Mouse (Mus musculus) liver, postnatal 0 days (tissue): Measurements from ENCODE around the gene Inhbe. TPM values are rescaled to one million over a fixed set of nuclear protein-coding genes. Genes with fewer than 3 reads are reported as not detected.

ENCODE experiments used
- ATAC-seq: fragments of 200-750 bp; cut with Nextera tagmentation; 2 replicates; pipeline ENCODE4 v1.8.0; 2017; ENCODE audit warnings: mild to moderate bottlenecking, moderate library complexity
- DNase-seq: peaks from one replicate; pipeline ENCODE4 v3.0.0-alpha.2; 2016
- H3K27ac ChIP-seq: fragments of 300-500 bp; sonication (generic); 2 replicates; pipeline ENCODE4 v1.5.1; 2014; ENCODE audit warnings: antibody characterized with exemption, moderate library complexity, mild to moderate bottlenecking, low read depth
- H3K27me3 ChIP-seq: fragments of 300-500 bp; sonication (generic); 2 replicates; pipeline ENCODE4 v1.6.1; 2014; ENCODE audit warnings: low read length, control low read depth, mixed read lengths; ENCODE audit not compliant: insufficient read depth
- H3K36me3 ChIP-seq: fragments of 300-500 bp; sonication (generic); replicated peaks from 2 replicates; pipeline ENCODE4 v1.6.1; 2014; ENCODE audit warnings: mild to moderate bottlenecking, control low read depth, low read length, moderate library complexity, mixed read lengths; ENCODE audit not compliant: insufficient read depth
- H3K4me1 ChIP-seq: fragments of 300-500 bp; sonication (generic); 2 replicates; pipeline ENCODE4 v1.6.1; 2014; ENCODE audit warnings: antibody characterized with exemption, mild to moderate bottlenecking, control low read depth; ENCODE audit not compliant: insufficient read depth
- H3K4me2 ChIP-seq: fragments of 300-500 bp; sonication (generic); 2 replicates; pipeline ENCODE4 v1.6.1; 2014; ENCODE audit warnings: low read depth, mild to moderate bottlenecking, low read length, moderate library complexity, mixed read lengths
- H3K4me3 ChIP-seq: fragments of 300-500 bp; sonication (generic); 2 replicates; pipeline ENCODE4 v1.5.1; 2014; ENCODE audit warnings: low read depth, low read length
- H3K9ac ChIP-seq: fragments of 300-500 bp; sonication (generic); replicated peaks from 2 replicates; pipeline ENCODE4 v1.6.1; 2014; ENCODE audit warnings: mild to moderate bottlenecking, moderate library complexity
- H3K9me3 ChIP-seq: fragments of 300-500 bp; sonication (generic); 2 replicates; pipeline ENCODE4 v1.6.1; 2016; ENCODE audit warnings: mild to moderate bottlenecking, control low read depth, low read length, mixed read lengths
- CTCF ChIP-seq: sonication (generic); IDR thresholded peaks from 2 replicates; pipeline ENCODE4 v1.5.1; 2016; ENCODE audit warnings: antibody characterized with exemption, low read depth
- EP300 ChIP-seq: IDR thresholded peaks from 2 replicates; pipeline ENCODE4 v1.6.1; 2016; ENCODE audit warnings: antibody characterized with exemption, low read depth, mild to moderate bottlenecking
- WGBS: fragments of 180-500 bp; shearing (Covaris S2); extraction: QIAGEN DNeasy Blood & Tissue Kit; methylation state at CpG from one replicate; pipeline ENCODE4 v1.1.7; 2014; ENCODE audit not compliant: insufficient replicate concordance; 5-methylcytosine and 5-hydroxymethylcytosine counted together
- polyA plus RNA-seq: library from polyadenylated mRNA; unstranded; fragments of >200 nt; fragmentation: Nextera tagmentation; extraction: Ambion mirVana; gene quantifications from 2 replicates; pipeline ENCODE4 v1.2.1, GENCODE M21; 2015

The Inhbe gene
- polyA plus RNA-seq, 1 experiment from 2014 or later: 18.4 TPM

DNA sequence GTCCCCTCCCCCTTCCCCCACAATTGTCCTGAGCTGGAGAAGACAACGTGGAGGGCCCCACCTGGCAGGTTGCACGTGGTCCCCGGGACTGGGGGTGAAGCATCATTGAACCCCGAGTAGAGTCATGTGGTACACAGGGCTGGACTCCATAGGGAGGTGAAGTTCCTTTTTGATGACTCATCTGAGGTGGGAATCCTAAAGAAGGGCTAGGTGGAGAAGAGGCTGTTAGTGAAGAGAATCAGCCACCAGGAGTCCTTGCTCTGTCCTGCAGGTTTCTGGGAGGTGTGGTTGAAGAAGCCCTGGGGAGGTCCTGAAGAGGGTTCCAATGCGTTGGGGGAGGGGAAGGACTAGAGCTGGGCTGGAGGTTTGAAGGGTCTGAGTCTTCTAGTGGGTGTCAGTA lies 17.3 kb downstream of the Inhbe start:
- peaks cover 40% of the 10 kb centered on the region for H3K27me3 ChIP-seq
- no peaks in the 10 kb centered on the region for H3K36me3 ChIP-seq
- TF ChIP-seq CTCF: no peak
- TF ChIP-seq EP300: no peak
- DNase-seq: no peak
- no peak overlapping the region for H3K27ac ChIP-seq
- no peaks in the 10 kb centered on the region for H3K9me3 ChIP-seq
- H3K4me2 ChIP-seq: no peak overlapping the region
- 63% methylated on average over 5 of the region's 5 CpGs for WGBS
- H3K4me1 ChIP-seq: peaks cover 18% of the 10 kb centered on the region
- no peak overlapping the region for H3K4me3 ChIP-seq
- no peak for ATAC-seq
- H3K9ac ChIP-seq: no peak overlapping the region

DNA sequence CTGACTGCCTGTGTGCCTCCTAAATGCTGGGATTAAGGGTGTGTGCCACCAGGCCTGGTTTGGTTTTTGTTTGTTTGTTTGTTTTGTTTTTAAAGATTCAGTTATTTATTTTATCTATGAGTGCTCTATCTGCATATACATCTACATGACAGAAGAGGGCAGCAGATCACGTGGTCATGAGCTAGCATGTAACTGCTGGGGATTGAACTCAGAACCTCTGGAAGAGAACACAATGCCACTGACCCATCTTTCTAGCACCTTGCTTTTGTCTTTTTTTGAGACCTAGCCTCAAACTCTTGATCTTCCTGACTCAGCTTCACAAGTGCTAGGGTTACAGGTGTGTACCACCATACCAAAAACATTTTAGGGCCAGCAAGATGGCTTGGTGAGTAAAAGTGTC lies 18.9 kb downstream of the Inhbe start:
- Histone ChIP-seq H3K4me3 (no peak overlapping the region), H3K36me3 (no peaks in the 10 kb centered on the region), H3K4me1 (peaks cover 6% of the 10 kb centered on the region), H3K9me3 (no peaks in the 10 kb centered on the region), H3K27me3 (peaks cover 24% of the 10 kb centered on the region), H3K4me2 (no peak overlapping the region), H3K27ac (no peak overlapping the region), H3K9ac (no peak overlapping the region)
- ATAC-seq (no peak), DNase-seq (no peak)
- no peak for TF ChIP-seq EP300
- no peak for TF ChIP-seq CTCF
- WGBS: 45% methylated on average over 1 of the region's 1 CpGs

DNA sequence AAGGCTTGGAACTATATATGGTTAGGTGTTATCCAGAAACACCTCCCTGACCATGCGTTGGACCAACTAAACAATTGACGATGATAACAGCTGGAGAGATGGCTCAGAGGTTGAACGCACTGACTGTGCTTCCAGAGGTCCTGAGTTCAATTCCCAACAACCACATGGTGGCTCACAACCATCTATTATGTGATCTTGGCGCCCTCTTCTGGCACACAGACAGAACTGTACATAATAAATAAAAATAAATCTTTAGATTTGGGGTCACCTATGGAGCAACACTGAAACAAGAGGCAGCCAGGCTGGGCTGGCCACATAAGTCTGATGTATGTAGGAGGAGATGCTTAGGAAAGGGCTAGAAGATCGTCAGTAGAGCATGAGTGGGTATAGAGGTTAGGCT lies 21.1 kb downstream of the Inhbe start:
- Histone ChIP-seq H3K4me3 (no peak overlapping the region), H3K36me3 (no peaks in the 10 kb centered on the region), H3K27me3 (peaks cover 10% of the 10 kb centered on the region; the same call in 1 of the 2 replicates), H3K9ac (no peak overlapping the region), H3K4me2 (no peak overlapping the region), H3K9me3 (no peaks in the 10 kb centered on the region), H3K4me1 (no peaks in the 10 kb centered on the region), H3K27ac (no peak overlapping the region)
- 56% methylated on average over 5 of the region's 5 CpGs for WGBS
- ATAC-seq (no peak), DNase-seq (peak; percentile 17)
- TF ChIP-seq CTCF (peak; percentile 64), EP300 (no peak)

DNA sequence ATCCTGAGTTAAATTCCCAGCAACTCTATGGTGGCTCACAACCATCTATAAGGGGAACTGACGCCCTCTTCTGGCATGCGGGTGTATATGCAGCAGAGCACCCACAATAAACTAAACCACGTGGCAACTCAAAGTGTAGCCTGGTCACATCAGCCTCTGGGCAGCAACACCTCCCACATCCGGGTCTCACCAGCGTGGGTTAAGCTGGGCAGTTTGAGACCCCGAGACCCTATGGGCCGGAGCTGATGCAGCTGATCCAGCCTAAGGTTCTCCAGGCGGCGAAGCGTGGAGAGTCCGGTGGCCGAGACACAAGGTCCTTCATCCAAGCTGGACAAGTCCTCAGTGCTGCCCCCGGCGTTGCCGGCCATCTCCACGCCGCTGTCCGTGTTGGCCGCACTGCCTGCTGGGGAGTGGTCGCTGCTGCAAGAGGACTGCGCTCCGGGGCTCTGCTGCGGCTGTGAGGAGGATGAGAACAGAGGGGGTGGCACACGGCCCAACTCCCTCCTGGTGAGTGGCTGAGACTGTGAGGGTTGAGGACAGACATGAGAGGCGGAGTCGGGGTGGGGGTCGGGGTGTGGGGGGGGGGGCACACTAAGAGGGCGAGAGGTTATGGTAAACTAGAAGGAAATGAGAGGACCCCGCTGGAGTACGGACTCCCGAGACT lies 21.9 kb downstream of the Inhbe start:
- 0 out of 2 replicates have a peak, but pooled peaks have one; percentile 14 for ATAC-seq

DNA sequence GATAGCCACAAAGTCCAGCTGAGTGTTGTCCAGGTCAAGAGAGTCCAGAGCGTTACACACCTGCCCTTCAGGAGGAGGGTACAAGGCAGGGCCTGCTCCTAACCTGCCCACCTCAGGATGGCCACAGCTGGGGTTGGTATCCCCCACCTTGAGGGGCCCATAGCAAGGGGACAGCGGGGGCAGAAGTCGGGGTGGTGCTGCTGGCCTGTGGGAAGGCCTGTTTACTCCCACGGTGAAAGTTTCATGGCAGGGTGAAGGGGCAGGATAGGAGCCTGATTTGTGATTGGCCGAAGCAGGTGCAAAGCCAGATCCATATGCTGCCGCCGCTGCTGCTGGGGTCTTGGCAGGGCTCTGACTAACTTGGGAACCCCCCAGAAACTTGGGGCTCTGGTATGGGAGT lies 24.0 kb downstream of the Inhbe start:
- no peak overlapping the region for H3K4me2 ChIP-seq
- TF ChIP-seq EP300 (no peak), CTCF (no peak)
- ATAC-seq (peak; percentile 39; the same call in 1 of the 2 replicates), DNase-seq (no peak)
- no peak overlapping the region for H3K9ac ChIP-seq
- 75% methylated on average over 7 of the region's 7 CpGs for WGBS
- H3K27me3 ChIP-seq: 0 out of 2 replicates have a peak, but pooled peaks cover 3% of the 10 kb centered on the region
- no peak overlapping the region for H3K4me3 ChIP-seq
- peaks cover 5% of the 10 kb centered on the region for H3K36me3 ChIP-seq
- peaks cover 18% of the 10 kb centered on the region for H3K4me1 ChIP-seq
- H3K27ac ChIP-seq: no peak overlapping the region
- H3K9me3 ChIP-seq: no peaks in the 10 kb centered on the region

More for the DNA sequence above, 21.9 kb downstream of the Inhbe start:
- peak; percentile 15 for DNase-seq
- TF ChIP-seq CTCF: peak; percentile 47
- TF ChIP-seq EP300: no peak
- H3K36me3 ChIP-seq: peaks cover 5% of the 10 kb centered on the region
- H3K27me3 ChIP-seq: 0 out of 2 replicates have a peak, but pooled peaks cover 5% of the 10 kb centered on the region
- no peak overlapping the region for H3K27ac ChIP-seq
- H3K9ac ChIP-seq: no peak overlapping the region
- no peaks in the 10 kb centered on the region for H3K4me1 ChIP-seq
- H3K4me3 ChIP-seq: no peak overlapping the region
- H3K4me2 ChIP-seq: peak overlapping the region; percentile 13; the same call in 1 of the 2 replicates
- WGBS: 40% methylated on average over 30 of the region's 31 CpGs
- H3K9me3 ChIP-seq: no peaks in the 10 kb centered on the region

DNA sequence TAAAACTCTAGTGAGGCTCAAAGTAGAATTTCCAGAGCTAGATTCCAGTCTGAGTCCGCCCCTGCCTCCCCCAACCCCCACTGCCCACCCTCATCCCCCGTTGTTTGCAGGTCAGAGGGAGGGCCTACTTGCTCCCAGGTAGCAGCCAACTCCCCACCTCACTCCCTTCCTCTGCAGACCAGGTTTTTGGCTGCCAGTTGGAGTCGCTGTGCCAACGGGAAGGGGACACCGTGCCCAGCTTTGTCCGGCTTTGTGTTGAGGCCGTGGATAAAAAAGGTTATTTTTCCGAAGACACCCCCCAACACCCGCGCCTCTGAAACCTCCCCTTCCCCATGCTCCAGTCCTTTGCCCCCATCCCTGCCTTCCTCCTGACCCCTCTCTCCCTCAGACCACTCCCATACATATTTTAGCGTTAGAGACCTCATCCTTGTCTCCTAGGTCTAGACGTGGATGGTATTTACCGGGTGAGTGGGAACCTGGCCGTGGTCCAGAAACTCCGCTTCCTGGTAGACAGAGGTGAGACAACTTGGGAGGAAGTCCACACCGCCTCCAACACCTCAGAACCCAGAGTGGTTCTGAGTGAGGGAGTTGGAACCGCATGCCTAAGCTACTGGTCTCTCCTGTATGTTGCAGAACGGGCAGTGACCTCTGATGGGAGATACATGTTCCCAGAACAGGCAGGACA lies 26.6 kb downstream of the Inhbe start:
- Histone ChIP-seq H3K4me2 (no peak overlapping the region), H3K4me1 (peaks cover 22% of the 10 kb centered on the region), H3K36me3 (peaks cover 5% of the 10 kb centered on the region), H3K27me3 (0 out of 2 replicates have a peak, but pooled peaks cover 3% of the 10 kb centered on the region), H3K9me3 (no peaks in the 10 kb centered on the region), H3K27ac (no peak overlapping the region), H3K4me3 (no peak overlapping the region), H3K9ac (no peak overlapping the region)
- DNase-seq (no peak), ATAC-seq (no peak)
- no peak for TF ChIP-seq EP300
- no peak for TF ChIP-seq CTCF
- WGBS: 75% methylated on average over 18 of the region's 18 CpGs
